Mouse (Mus musculus): ENCODE results near the gene Gm5538. TPM values are rescaled to one million over a fixed set of nuclear protein-coding genes. Genes with fewer than 3 reads are reported as not detected.
A peak's percentile ranks its signal among the peaks of the same experiment; 100 is the strongest.

Gene Gm5538
- not detected in 2 replicates for total RNA-seq (2021)
- long read RNA-seq, experiment 1: 0 reads
- long read RNA-seq, experiment 2: 0 reads

GRCm38 (mm10) chr3:59729490-59729889 is at the start of gene Gm5538:
Gm5538 (plus strand) TSS chr3:59729790.
- DNase-seq: no peak

DNA sequence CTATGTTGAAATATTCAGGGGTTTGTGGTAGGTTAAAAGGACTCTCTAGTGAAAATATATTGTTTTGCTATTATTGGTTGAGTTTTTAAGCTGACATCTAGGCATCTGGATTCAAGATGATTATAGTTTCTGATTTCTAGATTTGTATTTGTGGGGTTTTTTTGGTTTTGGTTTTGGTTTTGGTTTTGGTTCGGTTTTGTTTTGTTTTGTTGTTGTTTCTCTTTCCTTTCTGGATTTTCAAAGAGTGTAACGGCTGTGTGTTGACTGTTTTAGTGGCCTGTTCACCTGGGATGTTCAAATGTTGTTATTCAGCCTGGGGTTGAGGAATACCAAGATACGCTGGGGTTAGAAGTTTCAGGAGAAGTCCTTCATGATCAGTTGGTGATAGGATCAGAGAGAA is 32.2 kb upstream of the Gm5538 start:
- no peak for DNase-seq

- DNase-seq: no peak
These were observed 26.9 kb upstream of the Gm5538 start for GRCm38 (mm10) chr3:59702614-59703110.

GRCm38 (mm10) chr3:59739866-59740265 is 10.3 kb downstream of the Gm5538 start:
- no peak for DNase-seq

DNA sequence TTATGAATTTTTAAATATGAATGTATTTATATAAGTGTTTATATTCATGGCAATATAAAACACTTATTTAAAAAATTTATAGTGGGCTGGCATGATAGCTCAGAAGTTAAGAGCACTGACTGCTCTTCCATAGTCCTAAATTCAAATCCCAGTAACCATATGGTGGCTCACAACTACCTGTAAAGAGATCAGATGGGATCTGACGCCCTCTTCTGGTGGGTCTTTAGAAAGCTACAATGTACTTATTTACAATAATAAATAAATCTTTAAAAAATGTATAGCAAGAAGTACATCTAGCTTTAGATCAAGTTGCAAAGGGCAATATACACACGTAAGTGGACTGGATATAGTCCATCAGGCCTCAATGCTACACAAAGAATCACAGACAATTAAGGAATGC is 14.6 kb downstream of the Gm5538 start:
- DNase-seq: peak; percentile 21

Other genes with a start within 250 kb of the Gm5538 start
- gene Gm8298, start 131.3 kb downstream of the Gm5538 start, total RNA-seq (2021): not detected in 2 replicates
- not detected in 2 replicates for gene C130079G13Rik, start 195.4 kb downstream of the Gm5538 start, total RNA-seq (2021)